Mouse (Mus musculus): ENCODE results near the gene Sec14l1. TPM values are rescaled to one million over a fixed set of nuclear protein-coding genes. Genes with fewer than 3 reads are reported as not detected.

Gene Sec14l1
- polyA plus RNA-seq, 1 experiment from 2014 or later: 73.9 TPM

DNA sequence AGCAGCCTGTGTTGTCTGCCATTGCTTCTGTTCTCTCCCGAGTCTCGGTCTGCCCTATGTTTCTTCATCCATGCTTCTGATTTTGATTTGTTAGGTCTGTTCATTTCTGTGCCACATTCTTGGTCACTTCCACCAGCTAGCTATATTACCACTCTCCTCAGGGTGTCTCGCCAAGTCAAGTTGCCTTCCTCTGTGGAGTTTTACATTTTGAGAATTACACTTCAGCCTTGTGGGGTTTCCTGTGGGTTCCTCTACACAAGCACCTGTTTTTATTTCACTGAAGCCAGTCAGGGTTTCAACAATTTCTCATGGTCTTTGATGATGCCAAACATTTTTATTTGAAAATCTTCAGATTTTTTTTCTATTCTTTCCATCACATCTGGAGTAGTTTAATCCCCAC lies 67.8 kb downstream of the Sec14l1 start:
- H3K4me1 ChIP-seq: peaks cover 8% of the 10 kb centered on the region; the same call in 1 of the 2 replicates
- WGBS: 76% methylated on average over 3 of the region's 3 CpGs
- no peak overlapping the region for H3K4me3 ChIP-seq
- no peak overlapping the region for H3K9ac ChIP-seq
- ATAC-seq (ENCODE audit: borderline replicate concordance, extremely low read depth, low FRiP score, low TSS enrichment): no peak
- no peaks in the 10 kb centered on the region for H3K27me3 ChIP-seq
- no peaks in the 10 kb centered on the region for H3K9me3 ChIP-seq
- no peaks in the 10 kb centered on the region for H3K36me3 ChIP-seq
- no peak overlapping the region for H3K27ac ChIP-seq
- H3K4me2 ChIP-seq: no peak overlapping the region

- Histone ChIP-seq H3K27me3 (no peaks in the 10 kb centered on the region), H3K4me3 (no peak overlapping the region), H3K36me3 (no peaks in the 10 kb centered on the region), H3K9me3 (no peaks in the 10 kb centered on the region), H3K4me2 (no peak overlapping the region), H3K27ac (no peak overlapping the region), H3K4me1 (peaks cover 8% of the 10 kb centered on the region; the same call in 1 of the 2 replicates), H3K9ac (no peak overlapping the region)
- 58% methylated on average over 2 of the region's 3 CpGs for WGBS
- no peak for ATAC-seq (ENCODE audit: borderline replicate concordance, extremely low read depth, low FRiP score, low TSS enrichment)
Measured at GRCm38 (mm10) chr11:117183299-117183698, 68.3 kb downstream of the Sec14l1 start.

- Histone ChIP-seq H3K36me3 (no peaks in the 10 kb centered on the region), H3K9ac (no peak overlapping the region), H3K27ac (no peak overlapping the region), H3K4me1 (peaks cover 8% of the 10 kb centered on the region; the same call in 1 of the 2 replicates), H3K9me3 (no peaks in the 10 kb centered on the region), H3K4me2 (no peak overlapping the region), H3K27me3 (no peaks in the 10 kb centered on the region), H3K4me3 (no peak overlapping the region)
- ATAC-seq (ENCODE audit: borderline replicate concordance, extremely low read depth, low FRiP score, low TSS enrichment): no peak
- 79% methylated on average over 5 of the region's 5 CpGs for WGBS
Measured at GRCm38 (mm10) chr11:117183841-117184240, 68.9 kb downstream of the Sec14l1 start.

DNA sequence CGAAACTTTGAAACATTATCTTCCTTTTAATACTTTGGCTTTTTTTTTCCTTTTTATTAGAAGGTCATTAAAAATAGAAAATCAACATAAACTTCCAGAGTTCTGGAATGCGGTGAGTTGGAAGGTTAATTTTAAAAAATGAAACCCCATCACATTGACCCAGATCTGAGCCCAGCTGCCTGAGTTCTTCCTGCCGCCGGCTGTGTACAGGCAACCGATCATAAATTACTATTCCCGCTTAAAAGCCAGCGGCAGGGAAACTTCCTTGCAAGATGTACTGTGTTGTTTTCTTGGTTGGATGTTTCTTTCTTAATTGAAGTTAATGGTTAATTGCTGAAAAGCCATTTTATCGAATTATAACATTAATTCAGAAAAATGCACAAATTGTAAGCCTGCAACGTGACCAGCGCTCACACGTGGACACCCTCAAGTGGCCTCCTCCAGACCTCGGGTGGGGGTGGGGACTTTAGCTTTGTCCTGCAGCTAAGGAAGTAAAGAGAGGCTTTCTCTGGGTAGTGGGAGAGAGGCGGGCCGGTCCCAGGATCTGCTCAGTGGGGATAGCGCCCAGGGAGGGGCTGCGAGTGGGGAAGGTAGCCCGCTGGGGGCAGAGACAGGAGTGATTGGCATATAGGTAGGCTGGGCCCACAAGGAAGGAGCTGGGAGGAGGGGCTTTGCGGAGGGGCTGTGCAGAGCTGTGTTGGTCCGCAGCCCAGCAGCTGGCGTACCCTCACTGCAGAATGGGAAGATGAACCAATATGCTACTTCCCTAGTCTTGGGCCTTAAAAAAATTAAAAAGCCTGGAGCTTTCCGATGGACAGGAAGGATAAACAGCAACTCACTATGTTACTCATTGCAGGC lies 70.3 kb downstream of the Sec14l1 start:
- Histone ChIP-seq H3K9me3 (no peaks in the 10 kb centered on the region), H3K9ac (no peak overlapping the region), H3K27ac (no peak overlapping the region), H3K4me3 (no peak overlapping the region), H3K27me3 (no peaks in the 10 kb centered on the region), H3K4me1 (peaks cover 8% of the 10 kb centered on the region; the same call in 1 of the 2 replicates), H3K36me3 (no peaks in the 10 kb centered on the region), H3K4me2 (no peak overlapping the region)
- 42% methylated on average over 21 of the region's 21 CpGs for WGBS
- ATAC-seq (ENCODE audit: borderline replicate concordance, extremely low read depth, low FRiP score, low TSS enrichment): no peak

- Histone ChIP-seq H3K4me2 (no peak overlapping the region), H3K27ac (no peak overlapping the region), H3K4me3 (no peak overlapping the region), H3K9me3 (no peaks in the 10 kb centered on the region), H3K4me1 (no peaks in the 10 kb centered on the region), H3K36me3 (no peaks in the 10 kb centered on the region), H3K27me3 (no peaks in the 10 kb centered on the region), H3K9ac (no peak overlapping the region)
- ATAC-seq (ENCODE audit: borderline replicate concordance, extremely low read depth, low FRiP score, low TSS enrichment): no peak
- 52% methylated on average over 5 of the region's 5 CpGs for WGBS
Measured at GRCm38 (mm10) chr11:117191524-117191923, 76.6 kb downstream of the Sec14l1 start.

DNA sequence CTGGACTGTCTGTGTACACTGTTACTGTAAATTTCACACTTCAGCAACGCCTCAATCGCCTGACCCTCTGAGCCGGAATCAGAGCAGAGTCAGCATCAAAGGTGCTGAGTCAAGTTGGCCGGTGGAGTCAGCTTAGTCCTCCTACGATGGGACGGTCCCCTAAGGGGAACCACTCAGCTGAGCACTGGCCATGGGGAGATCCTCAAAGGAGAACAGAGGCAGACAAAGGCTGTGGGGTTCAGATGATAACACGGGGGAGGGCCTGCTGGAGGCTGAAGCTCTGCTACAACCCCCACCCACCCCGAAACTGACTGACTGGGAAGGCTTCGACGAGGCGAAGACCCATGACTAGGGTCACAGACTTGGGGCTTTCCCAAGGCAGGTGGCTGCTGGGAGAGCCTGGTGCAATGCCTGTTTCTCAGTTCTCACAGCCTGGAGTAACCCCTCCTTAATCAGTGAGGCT lies 79.5 kb downstream of the Sec14l1 start:
- no peak overlapping the region for H3K9ac ChIP-seq
- no peaks in the 10 kb centered on the region for H3K36me3 ChIP-seq
- ATAC-seq (ENCODE audit: borderline replicate concordance, extremely low read depth, low FRiP score, low TSS enrichment): no peak
- H3K27me3 ChIP-seq: peaks cover 15% of the 10 kb centered on the region
- no peak overlapping the region for H3K4me2 ChIP-seq
- peaks cover 4% of the 10 kb centered on the region; the same call in 1 of the 2 replicates for H3K4me1 ChIP-seq
- H3K4me3 ChIP-seq: no peak overlapping the region
- no peak overlapping the region for H3K27ac ChIP-seq
- no peaks in the 10 kb centered on the region for H3K9me3 ChIP-seq
- 61% methylated on average over 11 of the region's 11 CpGs for WGBS

- 88% methylated on average over 6 of the region's 6 CpGs for WGBS
- ATAC-seq (ENCODE audit: borderline replicate concordance, extremely low read depth, low FRiP score, low TSS enrichment): no peak
- Histone ChIP-seq H3K36me3 (no peaks in the 10 kb centered on the region), H3K9ac (no peak overlapping the region), H3K4me3 (no peak overlapping the region), H3K9me3 (no peaks in the 10 kb centered on the region), H3K4me1 (peaks cover 9% of the 10 kb centered on the region; the same call in 1 of the 2 replicates), H3K4me2 (no peak overlapping the region), H3K27ac (no peak overlapping the region), H3K27me3 (peaks cover 18% of the 10 kb centered on the region)
Measured at GRCm38 (mm10) chr11:117195616-117196015, 80.6 kb downstream of the Sec14l1 start.

- H3K9me3 ChIP-seq: no peaks in the 10 kb centered on the region
- peaks cover 23% of the 10 kb centered on the region for H3K27me3 ChIP-seq
- H3K4me1 ChIP-seq: peaks cover 18% of the 10 kb centered on the region; the same call in 1 of the 2 replicates
- no peak overlapping the region for H3K4me2 ChIP-seq
- WGBS: 83% methylated on average over 7 of the region's 7 CpGs
- H3K4me3 ChIP-seq: no peak overlapping the region
- H3K36me3 ChIP-seq: no peaks in the 10 kb centered on the region
- ATAC-seq (ENCODE audit: borderline replicate concordance, extremely low read depth, low FRiP score, low TSS enrichment): no peak
- no peak overlapping the region for H3K27ac ChIP-seq
- H3K9ac ChIP-seq: no peak overlapping the region
Measured at GRCm38 (mm10) chr11:117196681-117197080, 81.7 kb downstream of the Sec14l1 start.

- H3K4me1 ChIP-seq: peaks cover 30% of the 10 kb centered on the region; the same call in 1 of the 2 replicates
- no peak overlapping the region for H3K9ac ChIP-seq
- H3K27ac ChIP-seq: no peak overlapping the region
- H3K4me2 ChIP-seq: no peak overlapping the region
- H3K4me3 ChIP-seq: no peak overlapping the region
- ATAC-seq (ENCODE audit: borderline replicate concordance, extremely low read depth, low FRiP score, low TSS enrichment): no peak
- peaks cover 29% of the 10 kb centered on the region for H3K27me3 ChIP-seq
- H3K36me3 ChIP-seq: no peaks in the 10 kb centered on the region
- whole genome bisulfite sequencing: 83% methylated on average over 5 of the region's 5 CpGs
- H3K9me3 ChIP-seq: no peaks in the 10 kb centered on the region
Measured at GRCm38 (mm10) chr11:117198122-117198521, 83.2 kb downstream of the Sec14l1 start.

DNA sequence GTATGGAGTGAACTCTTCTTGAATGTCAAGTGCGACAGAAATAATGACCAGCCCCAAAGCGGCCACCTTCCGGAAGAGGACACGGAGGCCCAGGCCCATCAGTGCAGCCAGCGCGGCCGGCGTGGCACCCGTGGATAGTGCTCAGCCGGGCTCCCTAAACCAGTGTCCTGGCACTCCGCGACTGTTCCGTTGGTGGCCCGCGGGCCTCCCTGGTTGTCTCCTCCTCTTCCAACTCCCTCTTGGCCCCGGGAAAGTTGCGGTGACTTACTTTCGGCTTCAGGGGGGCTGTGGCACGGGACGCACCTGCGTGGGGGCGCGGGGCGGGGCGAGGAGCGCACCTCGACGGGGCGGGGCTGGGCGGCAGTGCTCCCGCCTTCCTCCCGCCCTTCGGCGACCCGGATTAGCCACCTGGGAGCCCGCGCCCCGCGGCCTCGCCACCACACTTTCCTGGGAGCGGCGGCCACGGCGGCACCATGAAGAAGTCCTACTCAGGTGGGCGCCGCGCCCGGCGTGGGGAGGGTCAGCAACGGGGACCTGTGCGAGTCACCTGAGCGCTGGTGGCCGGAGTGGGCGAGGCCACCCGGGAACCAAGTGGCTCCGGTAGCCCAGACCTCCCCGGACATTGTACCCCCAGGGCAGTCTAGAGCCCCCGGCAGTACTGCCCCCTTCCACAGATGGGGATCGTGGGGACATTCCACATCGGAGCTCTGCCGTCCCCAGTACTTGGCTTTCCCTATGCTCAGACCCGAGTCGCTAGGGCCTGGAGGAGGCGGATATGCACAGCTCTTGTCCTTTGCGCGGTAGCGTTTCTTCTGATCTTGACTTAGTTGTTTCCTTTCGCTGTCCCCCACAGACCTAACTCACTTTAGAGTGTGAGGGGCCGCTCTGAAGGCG lies 84.6 kb downstream of the Sec14l1 start, which contains the start of gene Sept9:
Sept9 (plus strand) TSS at position 380 of the 894 bp plus-strand sequence.
- H3K9me3 ChIP-seq: no peaks in the 10 kb centered on the region
- peaks cover 29% of the 10 kb centered on the region for H3K27me3 ChIP-seq
- H3K27ac ChIP-seq: peak within 1 kb of the TSS; percentile 74
- ATAC-seq (ENCODE audit: borderline replicate concordance, extremely low read depth, low FRiP score, low TSS enrichment): peak; percentile 40; the same call in 1 of the 2 replicates
- peak within 1 kb of the TSS; percentile 71 for H3K4me2 ChIP-seq
- peaks cover 35% of the 10 kb centered on the region for H3K4me1 ChIP-seq
- 1% methylated on average over 69 of the region's 70 CpGs for WGBS
- H3K36me3 ChIP-seq: no peaks in the 10 kb centered on the region
- H3K4me3 ChIP-seq: peak within 1 kb of the TSS; percentile 51
- peak within 1 kb of the TSS; percentile 58 for H3K9ac ChIP-seq

DNA sequence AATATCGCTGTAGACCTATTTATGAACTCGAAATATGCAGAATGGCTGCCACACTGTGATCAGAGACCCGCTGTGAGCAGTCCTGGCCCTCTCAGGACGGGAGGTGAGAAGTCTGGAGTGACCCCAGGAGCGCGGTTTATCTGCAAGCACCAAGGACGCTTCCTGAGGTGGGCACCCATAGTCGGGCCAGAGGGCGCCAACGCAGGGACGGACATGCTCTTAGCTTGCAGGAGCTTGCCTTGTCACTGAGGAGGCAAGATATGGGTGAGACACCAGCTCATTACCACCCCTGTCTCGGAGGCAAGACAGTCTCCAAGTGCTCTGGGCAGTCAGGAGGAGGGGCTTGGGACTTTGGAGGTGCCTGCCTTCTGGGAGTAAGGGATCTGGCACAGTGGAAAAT lies 86.9 kb downstream of the Sec14l1 start:
- Histone ChIP-seq H3K4me3 (no peak overlapping the region), H3K27me3 (peaks cover 29% of the 10 kb centered on the region)

More for the DNA sequence above, 86.9 kb downstream of the Sec14l1 start:
- Histone ChIP-seq H3K4me1 (peaks cover 49% of the 10 kb centered on the region), H3K9me3 (no peaks in the 10 kb centered on the region), H3K36me3 (no peaks in the 10 kb centered on the region), H3K4me2 (peak overlapping the region; percentile 71; the same call in 1 of the 2 replicates), H3K9ac (no peak overlapping the region), H3K27ac (no peak overlapping the region)
- no peak for ATAC-seq (ENCODE audit: borderline replicate concordance, extremely low read depth, low FRiP score, low TSS enrichment)
- WGBS: 78% methylated on average over 12 of the region's 12 CpGs

All from lung, embryonic 15.5 days (tissue).